Mouse (Mus musculus) limb, embryonic 12.5 days (tissue): ENCODE measurements around the gene Prn. TPM values are rescaled to one million over a fixed set of nuclear protein-coding genes. Genes with fewer than 3 reads are reported as not detected.

Source experiments
- ATAC-seq: fragments of 200-750 bp; cut with Nextera tagmentation; 2 replicates; pipeline ENCODE4 v1.8.0; 2017; ENCODE audit warnings: low read depth, moderate TSS enrichment; ENCODE audit not compliant: insufficient number of reproducible peaks, insufficient read depth, low FRiP score, low TSS enrichment
- H3K27ac ChIP-seq: fragments of 300-500 bp; sonication (generic); 2 replicates; pipeline ENCODE4 v1.5.1; 2016; ENCODE audit warnings: mild to moderate bottlenecking, moderate library complexity
- H3K27me3 ChIP-seq: fragments of 300-500 bp; sonication (generic); 2 replicates; pipeline ENCODE4 v1.6.1; 2016; ENCODE audit warnings: mild to moderate bottlenecking, moderate library complexity
- H3K36me3 ChIP-seq: fragments of 300-500 bp; sonication (generic); 2 replicates; pipeline ENCODE4 v1.6.1; 2016; ENCODE audit warnings: mild to moderate bottlenecking, moderate library complexity
- H3K4me1 ChIP-seq: fragments of 300-500 bp; sonication (generic); replicated peaks from 2 replicates; pipeline ENCODE4 v1.6.1; 2016
- H3K4me2 ChIP-seq: fragments of 300-500 bp; sonication (generic); 2 replicates; pipeline ENCODE4 v1.6.1; 2016; ENCODE audit warnings: mild to moderate bottlenecking, moderate library complexity
- H3K4me3 ChIP-seq: fragments of 300-500 bp; sonication (generic); replicated peaks from 2 replicates; pipeline ENCODE4 v1.5.1; 2016; ENCODE audit warnings: mild to moderate bottlenecking
- H3K9ac ChIP-seq: fragments of 300-500 bp; sonication (generic); replicated peaks from 2 replicates; pipeline ENCODE4 v1.6.1; 2016; ENCODE audit warnings: mild to moderate bottlenecking, moderate library complexity
- H3K9me3 ChIP-seq: fragments of 300-500 bp; sonication (generic); 2 replicates; pipeline ENCODE4 v1.6.1; 2016; ENCODE audit warnings: mild to moderate bottlenecking, moderate library complexity
- WGBS: fragments of 180-500 bp; shearing (Covaris S2); methylation state at CpG from one replicate; pipeline ENCODE4 v1.1.7; 2016; 5-methylcytosine and 5-hydroxymethylcytosine counted together
- polyA plus RNA-seq: library from polyadenylated mRNA; unstranded; fragments of >200 nt; fragmentation: Nextera tagmentation; extraction: Ambion mirVana; gene quantifications from 2 replicates; pipeline ENCODE4 v1.2.1, GENCODE M21; 2016

Prn gene
- polyA plus RNA-seq, 1 experiment from 2014 or later, result not detected

DNA sequence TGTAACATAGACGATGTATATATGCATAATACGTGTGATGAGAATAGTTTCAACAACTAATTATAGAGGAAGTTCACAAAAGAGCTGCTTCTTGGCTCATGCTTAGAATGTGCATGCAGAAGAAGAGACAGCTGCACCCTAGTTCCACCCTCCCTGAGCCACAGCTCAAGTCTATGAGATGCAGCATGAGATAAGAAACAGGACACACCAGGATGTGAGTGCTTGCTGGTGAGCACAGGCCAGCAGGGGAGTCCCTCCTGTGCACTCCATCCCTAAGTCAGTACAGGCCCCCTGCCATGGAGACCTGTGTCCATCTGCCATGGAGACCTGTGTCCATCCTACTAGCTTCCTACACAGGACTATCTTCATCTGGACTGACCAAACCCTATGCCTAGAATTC lies 60.8 kb downstream of the Prn start:
- Histone ChIP-seq H3K36me3 (no peaks in the 10 kb centered on the region), H3K4me1 (no peaks in the 10 kb centered on the region), H3K27ac (no peak overlapping the region), H3K4me2 (no peak overlapping the region), H3K9ac (no peak overlapping the region), H3K9me3 (no peaks in the 10 kb centered on the region), H3K4me3 (no peak overlapping the region), H3K27me3 (no peaks in the 10 kb centered on the region; the same call in 1 of the 2 replicates)
- whole genome bisulfite sequencing, result 98% methylated on average over 2 of the region's 2 CpGs
- ATAC-seq, result no peak

DNA sequence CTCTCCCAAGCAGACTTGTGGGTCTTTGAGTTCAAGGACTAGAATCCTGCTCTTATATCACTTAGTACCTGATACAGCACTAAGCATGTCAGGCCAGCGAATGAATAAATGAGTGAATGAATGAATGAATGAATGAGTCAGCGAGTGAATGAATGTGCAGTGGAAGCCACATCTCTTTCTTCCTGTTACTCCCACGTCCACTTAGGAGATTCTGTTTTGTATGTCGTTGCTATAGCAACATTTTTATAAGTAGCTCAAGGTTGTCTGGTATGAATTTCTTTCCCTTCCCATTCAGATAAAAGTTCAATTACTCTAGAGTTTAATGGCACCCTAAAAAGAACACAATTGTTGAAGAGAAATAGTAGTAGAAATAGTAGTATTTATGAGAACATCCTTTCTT lies 61.3 kb downstream of the Prn start:
- H3K9ac ChIP-seq, result no peak overlapping the region
- H3K4me3 ChIP-seq, result no peak overlapping the region
- H3K27me3 ChIP-seq, result no peaks in the 10 kb centered on the region; the same call in 1 of the 2 replicates
- no peaks in the 10 kb centered on the region for H3K36me3 ChIP-seq
- no peak for ATAC-seq
- no peak overlapping the region for H3K27ac ChIP-seq
- H3K9me3 ChIP-seq, result no peaks in the 10 kb centered on the region
- no peaks in the 10 kb centered on the region for H3K4me1 ChIP-seq
- no peak overlapping the region for H3K4me2 ChIP-seq
- 85% methylated on average over 4 of the region's 4 CpGs for WGBS

DNA sequence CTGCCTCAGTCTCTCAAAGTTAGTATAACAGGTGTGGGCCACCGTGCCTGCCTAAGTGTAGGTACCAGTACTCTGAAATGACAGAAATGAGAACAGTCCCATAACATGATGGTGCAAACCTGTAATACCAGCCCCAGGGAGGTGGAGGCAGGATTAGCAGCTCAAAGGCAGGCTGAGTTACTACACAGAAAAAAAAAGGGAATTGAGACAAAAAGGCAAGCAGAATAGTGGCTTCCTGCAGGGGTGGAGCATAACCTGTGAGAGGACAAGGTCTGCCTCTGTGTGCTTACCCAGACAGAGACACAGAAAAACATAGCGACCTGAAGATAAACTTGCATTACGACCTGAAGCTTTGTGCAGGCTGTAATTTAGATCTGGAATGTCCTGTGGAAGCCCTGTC lies 66.9 kb downstream of the Prn start:
- H3K36me3 ChIP-seq, result no peaks in the 10 kb centered on the region
- WGBS, result 74% methylated on average over 3 of the region's 3 CpGs
- H3K4me1 ChIP-seq, result 0 out of 2 replicates have a peak, but pooled peaks cover 4% of the 10 kb centered on the region
- no peaks in the 10 kb centered on the region; the same call in 1 of the 2 replicates for H3K27me3 ChIP-seq
- H3K4me2 ChIP-seq, result no peak overlapping the region
- ATAC-seq, result no peak
- no peak overlapping the region for H3K4me3 ChIP-seq
- no peak overlapping the region for H3K9ac ChIP-seq
- H3K9me3 ChIP-seq, result peaks cover 6% of the 10 kb centered on the region; the same call in 1 of the 2 replicates
- H3K27ac ChIP-seq, result no peak overlapping the region

DNA sequence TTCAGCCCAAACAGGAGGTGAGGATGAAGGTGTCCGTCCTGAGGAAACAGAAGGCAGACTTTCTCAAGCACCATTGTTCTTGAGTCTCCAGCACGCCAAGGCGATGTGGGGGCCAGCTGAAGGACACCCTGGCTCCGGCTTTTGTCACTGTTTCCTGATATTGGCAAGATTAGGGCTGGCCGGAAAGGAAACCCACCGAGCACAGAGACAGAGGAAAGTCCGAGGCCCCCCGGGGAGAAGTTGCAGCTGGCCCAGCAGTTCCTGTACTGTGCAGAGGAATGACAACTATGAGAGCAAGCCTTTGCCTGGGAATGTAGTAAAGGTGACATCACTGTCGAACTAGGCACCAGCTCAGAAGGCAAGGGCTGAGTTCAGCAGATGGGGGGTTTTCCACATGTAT lies 71.1 kb downstream of the Prn start:
- H3K36me3 ChIP-seq, result no peaks in the 10 kb centered on the region
- no peak for ATAC-seq
- no peak overlapping the region for H3K27ac ChIP-seq
- no peak overlapping the region for H3K4me3 ChIP-seq
- H3K27me3 ChIP-seq, result no peaks in the 10 kb centered on the region; the same call in 1 of the 2 replicates
- 0 out of 2 replicates have a peak, but pooled peaks cover 4% of the 10 kb centered on the region for H3K4me1 ChIP-seq
- H3K9me3 ChIP-seq, result peaks cover 6% of the 10 kb centered on the region; the same call in 1 of the 2 replicates
- no peak overlapping the region for H3K9ac ChIP-seq
- H3K4me2 ChIP-seq, result no peak overlapping the region
- WGBS, result 58% methylated on average over 9 of the region's 9 CpGs

DNA sequence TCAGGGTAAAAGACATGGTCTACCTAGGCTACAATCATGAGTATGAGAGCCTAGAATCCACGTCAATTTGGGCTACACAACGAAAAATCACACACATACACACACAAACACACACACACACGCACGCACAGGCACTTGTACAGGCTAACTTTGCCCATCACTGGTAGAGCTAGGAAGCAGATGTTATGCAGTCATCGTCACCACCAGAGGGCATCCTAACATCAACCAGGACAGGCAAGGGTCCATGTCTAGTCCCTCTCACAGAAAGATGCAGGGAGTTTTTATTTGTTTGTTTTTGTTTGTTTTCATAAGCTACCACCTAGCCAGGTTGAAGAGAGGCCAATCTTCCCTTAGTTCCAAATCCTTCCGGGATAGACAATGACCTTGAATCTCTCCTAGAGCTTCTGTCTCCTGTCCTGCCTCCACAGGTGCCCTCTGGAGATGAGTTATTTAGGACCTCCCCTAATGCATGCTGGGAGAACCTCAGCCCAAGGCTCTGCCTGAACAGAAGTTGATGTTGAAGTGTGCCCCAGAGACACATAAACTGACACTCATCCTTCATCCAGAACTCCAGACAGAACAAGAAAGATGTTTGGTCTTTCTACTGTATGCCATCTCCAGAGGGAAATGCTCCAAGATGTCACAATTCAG lies 72.9 kb downstream of the Prn start:
- 0 out of 2 replicates have a peak, but pooled peaks cover 4% of the 10 kb centered on the region for H3K4me1 ChIP-seq
- no peak overlapping the region for H3K4me3 ChIP-seq
- H3K36me3 ChIP-seq, result no peaks in the 10 kb centered on the region
- H3K4me2 ChIP-seq, result no peak overlapping the region
- H3K27ac ChIP-seq, result no peak overlapping the region
- 0 out of 2 replicates have a peak, but pooled peaks have one; percentile 64 for ATAC-seq
- peaks cover 4% of the 10 kb centered on the region; the same call in 1 of the 2 replicates for H3K9me3 ChIP-seq
- H3K27me3 ChIP-seq, result no peaks in the 10 kb centered on the region; the same call in 1 of the 2 replicates
- 16% methylated on average over 6 of the region's 6 CpGs for WGBS
- H3K9ac ChIP-seq, result no peak overlapping the region

DNA sequence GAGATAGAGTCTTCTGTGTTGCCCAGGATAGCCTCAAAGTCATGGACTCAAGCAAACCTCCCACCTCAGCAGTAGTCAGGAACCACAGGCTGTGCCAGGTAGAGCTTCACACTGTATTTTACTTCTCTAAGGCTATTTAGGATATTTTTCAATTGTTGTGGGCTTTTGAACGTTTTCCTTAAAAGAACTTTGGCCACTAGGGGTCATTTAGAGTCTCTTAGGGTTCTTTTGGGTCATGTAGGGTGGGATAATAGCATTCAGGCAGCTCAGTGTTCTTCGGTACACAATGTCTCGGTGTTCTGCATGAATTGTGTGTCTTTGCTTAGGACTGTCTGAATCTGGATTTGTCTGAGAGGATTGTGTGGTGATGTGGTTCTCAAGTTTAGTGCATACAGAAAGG lies 78.2 kb downstream of the Prn start:
- no peaks in the 10 kb centered on the region for H3K9me3 ChIP-seq
- WGBS, result 50% methylated on average over 3 of the region's 3 CpGs

DNA sequence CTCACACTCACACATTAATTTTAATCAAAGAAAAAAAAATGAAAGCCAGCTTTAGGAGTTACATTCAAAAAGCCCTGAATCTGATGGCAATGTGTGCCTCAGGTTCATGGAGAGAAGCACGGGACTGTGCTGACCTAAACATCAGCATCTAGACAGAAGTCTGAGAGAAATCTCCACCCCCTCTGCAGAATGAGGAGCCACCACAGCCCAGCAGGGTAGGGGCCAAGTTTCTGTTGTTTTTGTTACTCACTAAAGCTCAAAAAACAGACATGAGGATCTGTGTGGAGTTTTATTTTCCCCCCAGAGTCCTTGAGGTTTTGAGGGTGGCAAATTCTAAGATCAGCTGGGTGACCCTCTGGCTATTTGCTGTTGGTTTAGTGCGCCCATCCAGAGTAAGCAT lies 78.8 kb downstream of the Prn start:
- H3K4me3 ChIP-seq, result no peak overlapping the region
- H3K27me3 ChIP-seq, result no peaks in the 10 kb centered on the region; the same call in 1 of the 2 replicates
- peaks cover 20% of the 10 kb centered on the region for H3K4me1 ChIP-seq
- no peak overlapping the region for H3K9ac ChIP-seq
- H3K27ac ChIP-seq, result no peak overlapping the region
- H3K4me2 ChIP-seq, result no peak overlapping the region
- no peaks in the 10 kb centered on the region for H3K36me3 ChIP-seq
- WGBS, result 73% methylated on average over 2 of the region's 2 CpGs
- ATAC-seq, result no peak
- no peaks in the 10 kb centered on the region for H3K9me3 ChIP-seq

More for the DNA sequence above, 78.2 kb downstream of the Prn start:
- H3K4me3 ChIP-seq, result no peak overlapping the region
- H3K9ac ChIP-seq, result no peak overlapping the region
- no peak overlapping the region for H3K4me2 ChIP-seq
- peaks cover 14% of the 10 kb centered on the region for H3K4me1 ChIP-seq
- no peak for ATAC-seq
- H3K36me3 ChIP-seq, result no peaks in the 10 kb centered on the region
- no peak overlapping the region for H3K27ac ChIP-seq
- H3K27me3 ChIP-seq, result no peaks in the 10 kb centered on the region; the same call in 1 of the 2 replicates

DNA sequence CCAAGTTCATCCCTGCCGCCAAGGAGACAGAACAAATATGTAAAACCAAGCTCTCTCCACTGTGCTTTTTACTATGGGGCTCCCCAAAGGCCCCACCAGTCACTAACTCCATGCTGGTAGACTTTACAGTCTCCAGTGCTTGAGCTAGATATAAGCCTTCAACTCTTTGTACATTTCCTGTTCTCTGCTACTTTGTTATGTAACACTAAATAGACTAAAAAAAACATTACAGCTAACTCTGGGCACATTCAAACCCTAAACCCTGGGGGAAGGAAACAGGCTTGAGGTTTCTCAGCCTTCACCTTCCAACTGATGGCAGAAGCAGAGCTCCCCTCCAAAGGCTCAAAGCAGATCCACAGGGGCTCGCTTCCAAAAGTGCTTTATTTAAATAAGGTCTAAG lies 82.7 kb downstream of the Prn start:
- no peak overlapping the region for H3K27ac ChIP-seq
- H3K4me2 ChIP-seq, result no peak overlapping the region
- H3K27me3 ChIP-seq, result peaks cover 15% of the 10 kb centered on the region
- 78% methylated on average over 2 of the region's 2 CpGs for WGBS
- H3K36me3 ChIP-seq, result no peaks in the 10 kb centered on the region; the same call in 1 of the 2 replicates
- H3K9me3 ChIP-seq, result no peaks in the 10 kb centered on the region
- no peak for ATAC-seq
- H3K4me1 ChIP-seq, result peaks cover 35% of the 10 kb centered on the region
- no peak overlapping the region for H3K9ac ChIP-seq
- H3K4me3 ChIP-seq, result no peak overlapping the region

DNA sequence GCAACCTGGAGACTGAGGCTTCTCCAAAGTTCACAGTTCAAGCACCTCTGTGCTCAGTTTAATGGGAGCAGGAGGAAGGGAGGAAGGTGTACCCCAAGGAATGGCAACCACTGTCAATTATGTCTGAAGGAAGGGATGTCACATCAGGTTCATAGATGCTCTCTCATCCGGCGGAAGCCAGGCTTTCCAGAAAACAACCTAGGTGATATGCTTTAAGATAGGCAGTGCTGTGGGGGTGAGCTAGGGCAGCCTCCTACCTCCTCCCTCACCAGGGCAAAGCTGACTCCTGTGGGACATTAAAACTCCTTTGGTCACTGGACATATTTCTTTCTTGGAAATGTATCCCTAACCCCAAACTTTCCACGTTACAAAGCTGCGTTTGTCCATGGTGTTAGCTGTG lies 83.4 kb downstream of the Prn start:
- H3K4me1 ChIP-seq, result peaks cover 36% of the 10 kb centered on the region
- no peak overlapping the region for H3K4me3 ChIP-seq
- 0 out of 2 replicates have a peak overlapping the region, but pooled peaks have one; percentile 1 for H3K27ac ChIP-seq
- 58% methylated on average over 4 of the region's 4 CpGs for WGBS
- H3K9ac ChIP-seq, result no peak overlapping the region
- no peak for ATAC-seq
- H3K4me2 ChIP-seq, result peak overlapping the region; percentile 42
- no peaks in the 10 kb centered on the region; the same call in 1 of the 2 replicates for H3K36me3 ChIP-seq
- H3K9me3 ChIP-seq, result no peaks in the 10 kb centered on the region
- H3K27me3 ChIP-seq, result peaks cover 15% of the 10 kb centered on the region

DNA sequence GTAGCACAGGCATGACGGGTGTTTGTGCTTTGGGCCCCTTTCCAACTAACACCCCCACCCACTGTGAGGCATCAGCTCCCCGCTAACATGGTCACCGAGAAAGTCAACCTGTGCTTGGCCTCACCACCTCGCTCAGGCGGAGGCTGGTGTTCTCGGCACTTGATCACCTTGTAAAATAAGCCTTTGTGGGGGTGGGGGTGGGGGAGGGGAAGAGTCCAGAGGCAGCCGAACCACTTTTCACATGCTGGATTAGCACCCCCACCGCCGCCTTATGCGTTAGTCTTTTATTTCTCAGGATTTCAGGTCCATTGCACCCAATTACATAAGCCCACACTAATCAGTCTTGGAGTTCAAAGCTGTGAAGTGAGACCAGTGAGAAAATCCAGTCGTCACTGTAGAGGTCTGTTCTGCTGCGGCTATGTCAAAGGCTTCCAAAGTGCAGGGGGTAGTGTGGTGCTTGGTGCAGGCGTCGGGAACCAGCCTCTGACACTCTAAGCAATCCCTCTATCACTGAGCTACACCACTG lies 83.9 kb downstream of the Prn start:
- peak; percentile 76 for ATAC-seq
- Histone ChIP-seq H3K4me2 (peak overlapping the region; percentile 42), H3K4me1 (peaks cover 36% of the 10 kb centered on the region), H3K36me3 (no peaks in the 10 kb centered on the region; the same call in 1 of the 2 replicates), H3K9me3 (no peaks in the 10 kb centered on the region), H3K27ac (0 out of 2 replicates have a peak overlapping the region, but pooled peaks have one; percentile 1), H3K27me3 (peaks cover 15% of the 10 kb centered on the region), H3K9ac (no peak overlapping the region), H3K4me3 (0 out of 2 replicates have a peak overlapping the region, but pooled peaks have one; percentile 3)
- 7% methylated on average over 14 of the region's 14 CpGs for WGBS

DNA sequence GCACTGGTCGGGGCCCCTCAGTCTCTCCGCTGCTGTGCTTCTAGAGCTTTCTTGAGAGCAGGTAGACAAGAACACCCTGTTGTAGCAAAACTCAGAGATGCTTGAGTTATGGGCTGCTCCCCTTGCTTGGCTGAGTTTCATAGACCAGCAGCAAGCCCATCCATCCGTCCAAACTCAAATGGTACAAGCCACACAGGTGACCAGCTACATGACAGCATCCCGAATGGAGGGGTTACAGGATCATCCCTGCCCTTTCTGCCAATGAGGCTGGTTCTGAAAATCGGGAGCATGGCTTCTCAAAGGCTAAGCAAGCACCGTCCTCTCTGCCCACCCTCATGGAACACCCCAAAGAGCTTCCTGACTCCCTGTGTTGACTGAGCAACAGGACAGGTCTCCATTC lies 85.2 kb downstream of the Prn start:
- Histone ChIP-seq H3K36me3 (no peaks in the 10 kb centered on the region; the same call in 1 of the 2 replicates), H3K9me3 (no peaks in the 10 kb centered on the region), H3K4me1 (peaks cover 36% of the 10 kb centered on the region), H3K9ac (no peak overlapping the region), H3K27me3 (peaks cover 15% of the 10 kb centered on the region), H3K4me2 (no peak overlapping the region), H3K27ac (no peak overlapping the region), H3K4me3 (no peak overlapping the region)
- WGBS, result 87% methylated on average over 6 of the region's 6 CpGs
- ATAC-seq, result no peak
